Mouse (Mus musculus): ENCODE data around the gene Zfp968. TPM values are rescaled to one million over a fixed set of nuclear protein-coding genes. Genes with fewer than 3 reads are reported as not detected.
"Not testable (repeated sequence)": the region's sequence is repeated elsewhere in the genome, so short reads cannot be mapped to it uniquely, and the experiment has no call there.

Zfp968 gene
- 3.9 and 4.6 TPM in 2 replicates for polyA plus RNA-seq (2015; fragmentation: Nextera tagmentation; extraction: Ambion mirVana)

DNA sequence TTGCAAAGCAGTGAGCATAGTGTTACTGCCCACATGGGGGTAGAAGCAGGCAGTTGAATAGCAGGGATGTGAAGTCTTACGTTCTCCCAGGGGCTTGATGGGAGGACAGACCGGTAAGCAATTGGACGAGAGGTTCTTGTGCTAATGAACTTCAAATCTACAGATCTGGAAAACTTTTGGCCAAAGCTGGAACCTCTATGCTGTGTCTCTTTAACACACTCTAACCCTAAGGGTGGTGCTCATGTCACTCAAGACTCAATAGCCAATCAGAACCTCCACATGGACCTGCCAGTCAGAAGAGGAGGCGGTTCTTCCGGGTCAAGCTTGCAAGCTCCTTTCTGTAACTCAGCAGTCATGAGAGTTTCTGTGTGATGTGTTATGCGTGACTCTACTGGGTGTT lies at the start of gene Zfp968:
Zfp968 (plus strand) TSS at position 301 of the 400 bp plus-strand sequence.
- H3K9ac ChIP-seq; H3K27me3 ChIP-seq (replicated peaks); H3K27ac ChIP-seq; H3K4me3 ChIP-seq; H3K4me2 ChIP-seq; H3K9me3 ChIP-seq; H3K4me1 ChIP-seq; ATAC-seq (replicated peaks); H3K36me3 ChIP-seq (replicated peaks): not testable (repeated sequence)
- no CpG with 5 or more reads among the region's 6 CpGs for WGBS

DNA sequence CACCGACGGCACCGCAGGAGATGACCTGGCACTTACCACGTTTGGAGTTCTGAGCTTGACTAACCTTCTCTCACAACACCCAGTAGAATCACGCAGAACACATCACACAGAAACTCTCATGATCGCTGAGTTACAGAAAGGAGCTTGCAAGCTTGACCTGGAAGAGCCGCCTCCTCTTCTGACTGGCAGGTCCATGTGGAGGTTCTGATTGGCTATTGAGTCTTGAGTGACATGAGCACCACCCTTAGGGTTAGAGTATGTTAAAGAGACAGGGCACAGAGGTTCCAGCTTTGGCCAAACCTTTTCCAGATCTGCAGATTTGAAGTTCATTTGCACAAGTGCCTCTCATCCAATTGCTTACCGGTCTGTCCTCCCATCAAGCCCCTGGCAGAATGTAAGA lies 34.1 kb upstream of the Zfp968 start, which contains the start of gene Gm4631:
Gm4631 (minus strand) TSS at position 101 of the 400 bp plus-strand sequence.
- not testable (repeated sequence) for ATAC-seq (replicated peaks); H3K4me1 ChIP-seq; H3K4me2 ChIP-seq; H3K9me3 ChIP-seq; H3K9ac ChIP-seq; H3K4me3 ChIP-seq; H3K27me3 ChIP-seq (replicated peaks); H3K27ac ChIP-seq; H3K36me3 ChIP-seq (replicated peaks)
- no CpG with 5 or more reads among the region's 8 CpGs for WGBS

Other genes starting within 250 kb of the Zfp968 start
- gene Gm14399, start 230.4 kb upstream of the Zfp968 start, polyA plus RNA-seq (2015; fragmentation: Nextera tagmentation; extraction: Ambion mirVana), result 6.0 and 7.3 TPM in 2 replicates
- 1.0 and 1.5 TPM in 2 replicates for gene Gm14443, start 196.6 kb upstream of the Zfp968 start, polyA plus RNA-seq (2015; fragmentation: Nextera tagmentation; extraction: Ambion mirVana)
- gene Gm14391, start 165.5 kb upstream of the Zfp968 start, polyA plus RNA-seq (2015; fragmentation: Nextera tagmentation; extraction: Ambion mirVana), result 9.6 and 12.0 TPM in 2 replicates
- gene Gm14440, start 97.3 kb upstream of the Zfp968 start, polyA plus RNA-seq (2015; fragmentation: Nextera tagmentation; extraction: Ambion mirVana), result 1.8 and 2.0 TPM in 2 replicates
- gene Gm4631, start 34.2 kb upstream of the Zfp968 start, polyA plus RNA-seq (2015; fragmentation: Nextera tagmentation; extraction: Ambion mirVana), result 16.9 and 19.0 TPM in 2 replicates
- gene Gm4724, start 63.4 kb downstream of the Zfp968 start, polyA plus RNA-seq (2015; fragmentation: Nextera tagmentation; extraction: Ambion mirVana), result 7.2 and 19.0 TPM in 2 replicates
- gene Zfp965, start 97.5 kb downstream of the Zfp968 start, polyA plus RNA-seq (2015; fragmentation: Nextera tagmentation; extraction: Ambion mirVana), result 5.5 and 8.1 TPM in 2 replicates